Mouse (Mus musculus): ENCODE measurements around the gene Hist1h4f. TPM values are rescaled to one million over a fixed set of nuclear protein-coding genes. Genes with fewer than 3 reads are reported as not detected.
"Not testable (repeated sequence)": the region's sequence is repeated elsewhere in the genome, so short reads cannot be mapped to it uniquely, and the experiment has no call there.

Hist1h4f gene
- not detected in 2 replicates for polyA plus RNA-seq (2015; fragmentation: Nextera tagmentation; extraction: Ambion mirVana)

DNA sequence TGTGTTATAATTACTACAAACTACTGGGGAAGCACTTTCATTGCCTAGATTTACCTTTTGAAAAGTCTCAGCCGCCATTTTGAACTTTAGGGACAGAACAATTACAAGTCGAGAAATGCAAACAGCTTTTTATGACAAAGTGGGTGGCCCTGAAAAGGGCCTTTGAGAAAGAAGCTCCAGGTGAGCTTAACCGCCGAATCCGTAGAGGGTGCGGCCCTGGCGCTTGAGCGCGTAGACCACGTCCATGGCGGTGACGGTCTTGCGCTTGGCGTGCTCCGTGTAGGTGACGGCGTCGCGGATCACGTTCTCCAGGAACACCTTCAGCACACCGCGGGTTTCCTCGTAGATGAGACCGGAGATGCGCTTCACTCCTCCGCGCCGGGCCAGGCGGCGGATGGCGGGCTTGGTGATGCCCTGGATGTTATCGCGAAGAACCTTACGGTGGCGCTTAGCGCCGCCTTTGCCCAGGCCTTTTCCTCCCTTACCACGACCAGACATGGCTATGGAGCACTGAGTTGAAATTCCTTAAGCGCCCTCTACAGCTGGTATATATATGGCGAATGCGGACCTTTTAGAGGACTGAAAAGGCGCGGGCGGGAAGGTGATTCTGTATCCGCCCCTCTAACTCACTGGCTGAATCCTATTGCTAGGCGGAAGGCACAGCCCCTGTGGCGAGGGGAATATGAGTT, at the start of gene Hist1h4f:
Gene Hist1h4f (minus strand): TSS at position 503 of the 689 bp plus-strand sequence.
- Histone ChIP-seq H3K27ac (ENCODE audit: low read length) (peak within 1 kb of the TSS; percentile 81), H3K4me3 (replicated peaks; ENCODE audit: low read length) (peak within 1 kb of the TSS; percentile 44), H3K4me2 (ENCODE audit: low read length) (peak within 1 kb of the TSS; percentile 62), H3K9ac (replicated peaks; ENCODE audit: low read depth, low read length) (peak within 1 kb of the TSS; percentile 58), H3K4me1 (replicated peaks; ENCODE audit: control insufficient read depth, insufficient read depth, low read length) (peaks cover 15% of the 10 kb centered on the region)
- peak; percentile 84 for ATAC-seq
- H3K36me3 ChIP-seq (ENCODE audit: control insufficient read depth, insufficient read depth); H3K9me3 ChIP-seq (ENCODE audit: control insufficient read depth, low read length); H3K27me3 ChIP-seq (replicated peaks; ENCODE audit: control insufficient read depth, insufficient read depth, low read length): not testable (repeated sequence)
- under 1% methylated on average over 47 of the region's 47 CpGs for WGBS

DNA sequence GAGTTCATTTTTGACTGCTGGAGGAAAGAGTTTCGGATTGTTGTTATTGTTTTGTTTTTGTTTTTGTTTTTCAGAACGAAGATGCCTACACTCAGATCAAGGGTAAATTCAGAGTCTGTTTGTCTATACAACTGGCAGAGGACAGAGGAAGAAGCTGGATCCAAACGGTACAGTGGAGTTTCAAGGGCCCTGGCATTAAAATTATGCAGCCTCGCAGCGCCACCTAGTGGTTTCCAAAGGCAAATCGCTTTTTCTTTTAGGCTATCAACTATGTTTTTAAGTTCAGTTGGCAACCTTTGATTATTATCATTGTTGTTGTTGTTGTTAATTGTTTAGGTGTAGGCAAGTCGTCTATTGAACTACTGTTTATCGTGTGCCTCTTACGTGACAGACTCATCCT, 46.5 kb upstream of the Hist1h4f start:
- no peaks in the 10 kb centered on the region for H3K9me3 ChIP-seq (ENCODE audit: control insufficient read depth, low read length)
- H3K27ac ChIP-seq (ENCODE audit: low read length), result no peak overlapping the region
- H3K36me3 ChIP-seq (ENCODE audit: control insufficient read depth, insufficient read depth), result no peaks in the 10 kb centered on the region
- H3K4me1 ChIP-seq (replicated peaks; ENCODE audit: control insufficient read depth, insufficient read depth, low read length), result no peaks in the 10 kb centered on the region
- H3K4me3 ChIP-seq (replicated peaks; ENCODE audit: low read length), result no peak overlapping the region
- H3K27me3 ChIP-seq (replicated peaks; ENCODE audit: control insufficient read depth, insufficient read depth, low read length), result no peaks in the 10 kb centered on the region
- no peak for ATAC-seq
- no peak overlapping the region for H3K4me2 ChIP-seq (ENCODE audit: low read length)
- WGBS, result 8% methylated on average over 9 of the region's 9 CpGs
- H3K9ac ChIP-seq (replicated peaks; ENCODE audit: low read depth, low read length), result no peak overlapping the region

DNA sequence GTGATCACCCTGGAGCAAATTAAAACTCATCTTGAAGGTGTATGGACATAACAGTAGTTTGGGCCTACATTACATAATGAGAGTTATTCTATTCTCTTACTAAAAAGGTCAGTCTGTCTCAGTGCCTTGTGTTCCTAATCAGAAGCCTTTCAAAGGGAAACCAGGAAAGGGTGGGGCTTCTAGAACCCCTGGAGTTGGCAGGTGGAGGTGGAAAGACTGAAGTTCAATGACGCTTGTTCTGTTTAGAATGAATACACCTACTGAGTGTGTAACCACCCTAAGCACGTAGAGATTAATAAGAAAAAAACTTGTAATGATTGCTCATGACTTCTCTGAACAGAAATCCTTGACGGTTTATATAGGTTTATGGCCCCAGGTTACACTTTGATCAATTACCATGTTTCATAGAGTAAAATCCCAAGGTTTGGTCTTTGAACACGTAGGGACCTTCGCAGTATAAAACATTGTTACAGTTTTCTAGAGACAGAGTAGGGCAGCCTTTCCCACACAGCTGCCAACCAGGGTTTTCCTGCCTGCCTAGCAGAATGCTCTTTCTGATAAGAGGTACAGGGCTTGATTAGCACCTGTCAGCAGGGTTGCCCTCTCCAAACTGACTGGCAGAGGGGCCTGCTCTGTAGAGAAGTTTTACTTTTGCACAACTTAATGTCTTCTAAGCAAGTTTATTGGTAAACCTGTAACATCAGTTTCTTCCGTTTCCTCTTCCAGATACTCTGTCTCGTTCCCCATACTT, 44.3 kb upstream of the Hist1h4f start:
- H3K4me3 ChIP-seq (replicated peaks; ENCODE audit: low read length), result no peak overlapping the region
- H3K9ac ChIP-seq (replicated peaks; ENCODE audit: low read depth, low read length), result no peak overlapping the region
- 89% methylated on average over 7 of the region's 7 CpGs for WGBS
- no peak overlapping the region for H3K4me2 ChIP-seq (ENCODE audit: low read length)
- no peak overlapping the region for H3K27ac ChIP-seq (ENCODE audit: low read length)
- no peaks in the 10 kb centered on the region for H3K36me3 ChIP-seq (ENCODE audit: control insufficient read depth, insufficient read depth)
- ATAC-seq, result no peak
- H3K27me3 ChIP-seq (replicated peaks; ENCODE audit: control insufficient read depth, insufficient read depth, low read length), result no peaks in the 10 kb centered on the region
- no peaks in the 10 kb centered on the region for H3K9me3 ChIP-seq (ENCODE audit: control insufficient read depth, low read length)
- H3K4me1 ChIP-seq (replicated peaks; ENCODE audit: control insufficient read depth, insufficient read depth, low read length), result no peaks in the 10 kb centered on the region

DNA sequence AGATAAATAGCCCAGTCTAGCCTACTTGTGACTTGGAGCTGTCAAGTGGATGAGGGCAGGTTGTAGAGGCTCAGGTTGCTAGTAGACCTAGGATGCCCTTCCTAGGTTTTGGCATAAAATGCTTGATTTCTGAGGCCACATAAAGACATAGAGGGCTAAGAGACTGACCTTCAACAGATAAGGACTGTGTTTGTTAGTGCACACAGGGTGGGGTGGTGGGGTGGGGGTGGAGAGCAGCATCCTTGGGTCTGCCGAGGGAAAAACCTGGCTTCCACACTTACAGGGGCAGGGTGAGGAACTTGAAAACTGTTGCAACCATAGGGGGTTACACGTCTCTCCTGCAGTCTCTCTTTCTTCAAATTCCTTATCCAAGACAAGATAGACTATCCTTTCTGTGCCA, 43.7 kb upstream of the Hist1h4f start:
- no peak for ATAC-seq
- no peak overlapping the region for H3K4me3 ChIP-seq (replicated peaks; ENCODE audit: low read length)
- no peak overlapping the region for H3K27ac ChIP-seq (ENCODE audit: low read length)
- no peak overlapping the region for H3K9ac ChIP-seq (replicated peaks; ENCODE audit: low read depth, low read length)
- no peaks in the 10 kb centered on the region for H3K36me3 ChIP-seq (ENCODE audit: control insufficient read depth, insufficient read depth)
- no peak overlapping the region for H3K4me2 ChIP-seq (ENCODE audit: low read length)
- no peaks in the 10 kb centered on the region for H3K27me3 ChIP-seq (replicated peaks; ENCODE audit: control insufficient read depth, insufficient read depth, low read length)
- no peaks in the 10 kb centered on the region for H3K4me1 ChIP-seq (replicated peaks; ENCODE audit: control insufficient read depth, insufficient read depth, low read length)
- WGBS, result 85% methylated on average over 2 of the region's 2 CpGs
- H3K9me3 ChIP-seq (ENCODE audit: control insufficient read depth, low read length), result no peaks in the 10 kb centered on the region

DNA sequence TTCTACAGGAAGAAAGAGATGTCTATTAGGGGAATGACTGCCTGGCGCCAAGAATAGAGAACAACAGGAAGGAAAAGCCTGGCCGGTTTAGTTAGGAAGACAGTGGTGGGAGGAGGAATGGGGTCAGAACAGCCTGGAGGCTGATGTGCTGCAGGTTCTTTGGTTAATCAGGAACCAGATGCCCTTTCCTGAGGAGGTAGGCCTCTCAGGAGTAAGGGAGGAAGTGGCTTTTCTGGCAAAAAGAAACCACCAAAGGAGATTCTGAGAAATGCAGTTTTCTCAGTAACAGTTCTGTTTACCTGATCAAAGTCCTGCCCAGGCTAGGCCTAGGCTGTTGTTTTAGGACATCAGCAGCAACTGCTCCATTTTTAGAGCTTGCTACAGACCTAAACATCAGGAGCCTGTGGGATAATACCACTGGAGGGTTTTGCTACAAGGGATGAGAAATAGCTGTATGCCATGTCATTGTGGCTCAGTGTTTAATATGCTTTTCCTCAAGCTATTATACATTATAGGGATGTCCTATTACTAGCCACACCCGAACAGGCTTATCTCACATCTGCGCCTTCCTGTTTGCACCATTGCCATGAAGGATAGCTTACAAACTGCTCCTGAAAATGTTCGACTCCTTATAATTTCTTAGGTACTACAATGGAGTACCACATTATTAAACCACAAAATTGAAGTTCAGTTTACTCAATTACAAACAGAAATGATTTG, 41.8 kb upstream of the Hist1h4f start:
- Histone ChIP-seq H3K4me3 (replicated peaks; ENCODE audit: low read length) (no peak overlapping the region), H3K4me1 (replicated peaks; ENCODE audit: control insufficient read depth, insufficient read depth, low read length) (no peaks in the 10 kb centered on the region), H3K27ac (ENCODE audit: low read length) (no peak overlapping the region), H3K9me3 (ENCODE audit: control insufficient read depth, low read length) (no peaks in the 10 kb centered on the region), H3K4me2 (ENCODE audit: low read length) (no peak overlapping the region), H3K36me3 (ENCODE audit: control insufficient read depth, insufficient read depth) (no peaks in the 10 kb centered on the region), H3K9ac (replicated peaks; ENCODE audit: low read depth, low read length) (no peak overlapping the region), H3K27me3 (replicated peaks; ENCODE audit: control insufficient read depth, insufficient read depth, low read length) (no peaks in the 10 kb centered on the region)
- 92% methylated on average over 5 of the region's 5 CpGs for WGBS
- ATAC-seq, result no peak

DNA sequence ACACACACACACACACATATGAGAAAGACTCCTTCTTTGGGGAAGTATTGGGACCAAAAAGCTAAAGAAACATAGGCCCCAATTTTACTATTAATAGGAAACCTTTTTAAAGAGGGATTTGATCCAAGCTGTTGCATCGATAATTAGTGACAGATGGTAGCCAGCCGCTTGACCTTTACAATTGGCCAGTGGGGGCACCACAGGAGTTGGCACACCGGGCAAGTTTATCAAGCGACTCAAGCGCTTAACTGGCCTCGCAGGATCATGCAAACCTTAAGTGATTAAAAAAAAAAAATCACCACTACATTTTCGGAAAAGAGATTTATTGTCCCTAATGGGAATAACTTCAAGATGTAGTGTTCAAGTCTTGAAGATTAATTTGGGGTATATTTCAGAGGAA, 41.2 kb upstream of the Hist1h4f start:
- no peak for ATAC-seq
- H3K4me2 ChIP-seq (ENCODE audit: low read length), result no peak overlapping the region
- H3K4me1 ChIP-seq (replicated peaks; ENCODE audit: control insufficient read depth, insufficient read depth, low read length), result no peaks in the 10 kb centered on the region
- no peaks in the 10 kb centered on the region for H3K36me3 ChIP-seq (ENCODE audit: control insufficient read depth, insufficient read depth)
- 92% methylated on average over 7 of the region's 7 CpGs for WGBS
- no peak overlapping the region for H3K27ac ChIP-seq (ENCODE audit: low read length)
- no peak overlapping the region for H3K9ac ChIP-seq (replicated peaks; ENCODE audit: low read depth, low read length)
- no peaks in the 10 kb centered on the region for H3K9me3 ChIP-seq (ENCODE audit: control insufficient read depth, low read length)
- no peaks in the 10 kb centered on the region for H3K27me3 ChIP-seq (replicated peaks; ENCODE audit: control insufficient read depth, insufficient read depth, low read length)
- H3K4me3 ChIP-seq (replicated peaks; ENCODE audit: low read length), result no peak overlapping the region

DNA sequence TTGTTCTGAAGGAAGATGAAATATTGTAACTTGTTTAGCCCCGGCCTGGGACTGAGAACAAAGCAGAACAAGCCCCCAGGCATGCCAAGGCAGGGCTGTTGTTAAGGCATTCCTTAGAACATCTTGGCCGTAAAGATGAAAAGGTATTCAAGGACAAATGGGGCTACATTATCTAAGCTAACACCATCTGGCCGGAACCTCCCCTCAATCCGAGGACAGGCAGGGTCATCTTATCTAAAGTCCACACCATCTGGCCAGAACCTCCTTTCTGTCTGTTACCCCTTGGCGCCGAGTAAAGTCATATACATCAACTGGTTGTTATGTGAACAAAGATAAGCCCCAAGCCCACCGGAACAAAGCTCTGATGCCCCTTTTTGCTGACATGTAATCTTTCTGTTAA, 40.4 kb upstream of the Hist1h4f start:
- H3K4me2 ChIP-seq (ENCODE audit: low read length); H3K27ac ChIP-seq (ENCODE audit: low read length); H3K36me3 ChIP-seq (ENCODE audit: control insufficient read depth, insufficient read depth); H3K4me3 ChIP-seq (replicated peaks; ENCODE audit: low read length); H3K4me1 ChIP-seq (replicated peaks; ENCODE audit: control insufficient read depth, insufficient read depth, low read length); ATAC-seq; H3K9me3 ChIP-seq (ENCODE audit: control insufficient read depth, low read length); H3K27me3 ChIP-seq (replicated peaks; ENCODE audit: control insufficient read depth, insufficient read depth, low read length); H3K9ac ChIP-seq (replicated peaks; ENCODE audit: low read depth, low read length): not testable (repeated sequence)
- WGBS, result 95% methylated on average over 7 of the region's 7 CpGs

DNA sequence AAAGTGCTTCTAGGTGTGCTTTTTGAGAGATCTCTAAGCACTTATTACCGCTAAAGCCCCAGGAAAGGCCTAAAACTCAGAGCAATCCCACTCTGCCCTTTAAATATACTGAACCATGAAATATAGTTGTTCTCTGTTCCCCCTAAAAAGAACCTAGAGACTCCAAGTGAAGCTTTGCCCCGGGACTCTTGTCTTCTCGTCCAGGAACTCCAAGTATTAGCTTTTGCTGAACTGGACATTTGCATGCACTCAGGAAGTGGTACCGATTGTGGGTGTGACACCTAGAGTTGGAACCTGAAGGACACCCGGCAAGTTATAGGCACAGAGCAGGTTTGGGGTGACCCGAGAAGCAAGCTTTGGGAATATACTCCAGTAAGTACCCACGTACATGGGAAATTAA, 39.8 kb upstream of the Hist1h4f start:
- 94% methylated on average over 7 of the region's 7 CpGs for WGBS

DNA sequence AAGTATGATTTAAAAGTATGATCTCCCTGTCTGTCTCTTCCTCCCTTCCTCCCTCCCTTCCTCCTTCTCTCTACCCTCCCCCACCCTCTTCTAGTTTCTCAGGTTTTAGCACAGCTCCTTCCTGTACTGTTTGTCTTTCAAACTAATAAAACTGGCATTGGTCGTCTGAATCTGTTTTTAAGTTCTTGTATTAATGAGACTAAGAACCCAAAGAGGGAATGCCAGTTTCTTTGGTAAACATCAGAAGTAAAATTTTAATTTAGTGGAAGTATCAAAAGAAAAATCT, 35.4 kb upstream of the Hist1h4f start:
- peak overlapping the region; percentile 39 for H3K4me3 ChIP-seq (replicated peaks; ENCODE audit: low read length)
- H3K4me1 ChIP-seq (replicated peaks; ENCODE audit: control insufficient read depth, insufficient read depth, low read length), result peaks cover 32% of the 10 kb centered on the region
- peak overlapping the region; percentile 52 for H3K9ac ChIP-seq (replicated peaks; ENCODE audit: low read depth, low read length)
- peak overlapping the region; percentile 77 for H3K4me2 ChIP-seq (ENCODE audit: low read length)
- no peaks in the 10 kb centered on the region for H3K27me3 ChIP-seq (replicated peaks; ENCODE audit: control insufficient read depth, insufficient read depth, low read length)
- ATAC-seq, result no peak
- 3% methylated on average over 1 of the region's 1 CpGs for WGBS
- H3K36me3 ChIP-seq (ENCODE audit: control insufficient read depth, insufficient read depth), result no peaks in the 10 kb centered on the region
- H3K27ac ChIP-seq (ENCODE audit: low read length), result peak overlapping the region; percentile 93
- no peaks in the 10 kb centered on the region for H3K9me3 ChIP-seq (ENCODE audit: control insufficient read depth, low read length)

More for the DNA sequence above, 39.8 kb upstream of the Hist1h4f start:
- Histone ChIP-seq H3K27ac (ENCODE audit: low read length) (no peak overlapping the region), H3K36me3 (ENCODE audit: control insufficient read depth, insufficient read depth) (no peaks in the 10 kb centered on the region), H3K4me3 (replicated peaks; ENCODE audit: low read length) (no peak overlapping the region), H3K4me1 (replicated peaks; ENCODE audit: control insufficient read depth, insufficient read depth, low read length) (peaks cover 7% of the 10 kb centered on the region), H3K9me3 (ENCODE audit: control insufficient read depth, low read length) (no peaks in the 10 kb centered on the region), H3K4me2 (ENCODE audit: low read length) (no peak overlapping the region), H3K27me3 (replicated peaks; ENCODE audit: control insufficient read depth, insufficient read depth, low read length) (no peaks in the 10 kb centered on the region), H3K9ac (replicated peaks; ENCODE audit: low read depth, low read length) (no peak overlapping the region)
- ATAC-seq, result no peak

Data from forebrain, embryonic 16.5 days (tissue).